Mouse (Mus musculus) liver, embryonic 14.5 days (tissue): ENCODE results near the gene Efnb2.

Experiments used
- CTCF ChIP-seq: IDR thresholded peaks from 2 replicates; pipeline ENCODE4 v1.5.1; 2016; ENCODE audit warnings: antibody characterized with exemption, low read depth, control low read depth
- EP300 ChIP-seq: IDR thresholded peaks from 2 replicates; pipeline ENCODE4 v1.6.1; 2016; ENCODE audit warnings: antibody characterized with exemption, low read depth

GRCm38 (mm10) chr8:8621236-8621917 lies 39.7 kb downstream of the Efnb2 start:
- no peak for TF ChIP-seq CTCF
- TF ChIP-seq EP300, result no peak
